Mouse (Mus musculus): ENCODE data around the gene Kcnmb1.
A peak's percentile ranks its signal among the peaks of the same experiment; 100 is the strongest.

- peak; percentile 28; the same call in 1 of the 2 replicates for TF ChIP-seq CTCF (IDR thresholded peaks at IDR 0.05; ENCODE audit: borderline replicate concordance, extremely low read depth, insufficient read depth, insufficient read length)
- no peak for TF ChIP-seq POLR2A (IDR thresholded peaks at IDR 0.05; ENCODE audit: borderline replicate concordance, extremely low read depth, insufficient read depth, insufficient read length, poor library complexity, severe bottlenecking)
Observed at GRCm38 (mm10) chr11:33958713-33959112, 4.1 kb upstream of the Kcnmb1 start.

Measured in brain, embryonic 14.5 days (tissue).